Comparison of ENCODE assay signal across 7 mouse cellular contexts in genomic region chr7:25709961-25710360, GRCm38 (mm10). TPM values are rescaled to one million over a fixed set of nuclear protein-coding genes. Genes with fewer than 3 reads are reported as not detected.
DNase-seq lines count a peak whose midpoint lies in the region; ATAC-seq lines count a peak whose summit lies in the region.

No protein-coding gene starts in this region.

- intact Hi-C loops in left cerebral cortex, postnatal 14 days (cut with DNase I): no loop called here

- 0 out of 2 replicates have a peak overlapping the region, but pooled peaks have one; percentile 33 for H3K9ac ChIP-seq in forebrain, embryonic 12.5 days
- H3K9ac ChIP-seq in hindbrain, embryonic 14.5 days: peak overlapping the region; percentile 18

- peak; percentile 53 to 56 for DNase-seq in left cerebral cortex, postnatal 14 days (ENCODE audit: low spot score in 2 of 2)
- no peak for DNase-seq in left cerebral cortex, adult 11 months (ENCODE audit: low spot score)
- DNase-seq in hindbrain, embryonic 14.5 days (ENCODE audit: low spot score): no peak
- DNase-seq in embryo, embryonic 10 days (ENCODE audit: low spot score): no peak
- DNase-seq in thymus, postnatal 4 days: no peak

- H3K4me3 ChIP-seq in forebrain, embryonic 12.5 days (replicated peaks): no peak overlapping the region
- no peak overlapping the region for H3K4me3 ChIP-seq in hindbrain, embryonic 14.5 days (replicated peaks; ENCODE audit: low read length)

- no peak overlapping the region for H3K27ac ChIP-seq in forebrain, embryonic 12.5 days
- H3K27ac ChIP-seq in hindbrain, embryonic 14.5 days: no peak overlapping the region

- H3K4me2 ChIP-seq in forebrain, embryonic 12.5 days: no peak overlapping the region
- H3K4me2 ChIP-seq in hindbrain, embryonic 14.5 days (replicated peaks): 0 out of 2 replicates have a peak overlapping the region, but pooled peaks have one; percentile 9

- peaks cover 36% of the 10 kb centered on the region for H3K36me3 ChIP-seq in forebrain, embryonic 12.5 days (replicated peaks)
- H3K36me3 ChIP-seq in hindbrain, embryonic 14.5 days (replicated peaks; ENCODE audit: control insufficient read depth, insufficient read depth): peaks cover 26% of the 10 kb centered on the region

- 15% methylated on average over 12 of the region's 12 CpGs for WGBS in forebrain, embryonic 12.5 days
- 19% methylated on average over 12 of the region's 12 CpGs for WGBS in hindbrain, embryonic 14.5 days

- H3K4me1 ChIP-seq in forebrain, embryonic 12.5 days: peaks cover 26% of the 10 kb centered on the region
- H3K4me1 ChIP-seq in hindbrain, embryonic 14.5 days (replicated peaks; ENCODE audit: control insufficient read depth, insufficient read depth, low read length): peaks cover 18% of the 10 kb centered on the region

- no peaks in the 10 kb centered on the region for H3K9me3 ChIP-seq in forebrain, embryonic 12.5 days
- no peaks in the 10 kb centered on the region for H3K9me3 ChIP-seq in hindbrain, embryonic 14.5 days (ENCODE audit: control insufficient read depth, low read length)

- no peak for ATAC-seq in forebrain, embryonic 12.5 days (ENCODE audit: low FRiP score)
- 0 out of 2 replicates have a peak, but pooled peaks have one; percentile 4 for ATAC-seq in hindbrain, embryonic 14.5 days (ENCODE audit: low FRiP score)
- 0 out of 2 replicates have a peak, but pooled peaks have one; percentile 2 for ATAC-seq in megakaryocyte progenitor cell, adult 5-6 weeks (replicated peaks; ENCODE audit: poor library complexity)

- H3K27me3 ChIP-seq in forebrain, embryonic 12.5 days: peaks cover 25% of the 10 kb centered on the region; the same call in 1 of the 2 replicates
- H3K27me3 ChIP-seq in hindbrain, embryonic 14.5 days (ENCODE audit: control insufficient read depth, insufficient read depth, low read length): no peaks in the 10 kb centered on the region

RNA-seq across cellular contexts. Expression of gene Ccdc97, which starts 8.9 kb away (rescaled TPM):
- total RNA-seq in left cerebral cortex, postnatal 14 days (2021): 10 to 100 TPM; 56.2 to 56.7 TPM
- 29.0 and 35.7 TPM in 2 replicates for polyA plus RNA-seq in forebrain, embryonic 12.5 days (2016; fragmentation: Nextera tagmentation; extraction: Ambion mirVana)
- polyA plus RNA-seq in hindbrain, embryonic 14.5 days (2014; fragmentation: Nextera tagmentation; extraction: Ambion mirVana): 41.9 and 43.5 TPM in 2 replicates
- total RNA-seq in megakaryocyte progenitor cell, adult 5-6 weeks (2015): 25.1 and 27.4 TPM in 2 replicates
- total RNA-seq in megakaryocyte progenitor cell, adult 5-6 weeks (2017): 10.5 and 18.3 TPM in 2 replicates

RNA-seq across cellular contexts. Expression of gene Tgfb1, which starts 23.2 kb away (rescaled TPM):
- 10 to 100 TPM; 10.9 to 11.1 TPM for total RNA-seq in left cerebral cortex, postnatal 14 days (2021)
- 1.3 and 1.6 TPM in 2 replicates for polyA plus RNA-seq in forebrain, embryonic 12.5 days (2016; fragmentation: Nextera tagmentation; extraction: Ambion mirVana)
- polyA plus RNA-seq in hindbrain, embryonic 14.5 days (2014; fragmentation: Nextera tagmentation; extraction: Ambion mirVana): 0.82 and 1.1 TPM in 2 replicates
- 237 and 286 TPM in 2 replicates for total RNA-seq in megakaryocyte progenitor cell, adult 5-6 weeks (2015)
- 35.7 and 35.8 TPM in 2 replicates for total RNA-seq in megakaryocyte progenitor cell, adult 5-6 weeks (2017)

RNA-seq across cellular contexts. Expression of gene B9d2, which starts 29.4 kb away (rescaled TPM):
- 10 to 100 TPM; 25.5 to 30.1 TPM for total RNA-seq in left cerebral cortex, postnatal 14 days (2021)
- polyA plus RNA-seq in forebrain, embryonic 12.5 days (2016; fragmentation: Nextera tagmentation; extraction: Ambion mirVana): 31.3 and 31.6 TPM in 2 replicates
- polyA plus RNA-seq in hindbrain, embryonic 14.5 days (2014; fragmentation: Nextera tagmentation; extraction: Ambion mirVana): 41.8 and 42.7 TPM in 2 replicates
- total RNA-seq in megakaryocyte progenitor cell, adult 5-6 weeks (2015): 34.4 and 38.7 TPM in 2 replicates
- 38.2 and 39.8 TPM in 2 replicates for total RNA-seq in megakaryocyte progenitor cell, adult 5-6 weeks (2017)

RNA-seq across cellular contexts. Expression of gene Tmem91, which starts 35.0 kb away (rescaled TPM):
- total RNA-seq in left cerebral cortex, postnatal 14 days (2021): 10 to 100 TPM; 40.2 to 48.8 TPM
- polyA plus RNA-seq in forebrain, embryonic 12.5 days (2016; fragmentation: Nextera tagmentation; extraction: Ambion mirVana): 3.2 and 4.0 TPM in 2 replicates
- polyA plus RNA-seq in hindbrain, embryonic 14.5 days (2014; fragmentation: Nextera tagmentation; extraction: Ambion mirVana): 54.1 and 64.8 TPM in 2 replicates
- total RNA-seq in megakaryocyte progenitor cell, adult 5-6 weeks (2015): 0.69 and 1.0 TPM in 2 replicates
- total RNA-seq in megakaryocyte progenitor cell, adult 5-6 weeks (2017): not detected in 2 replicates

RNA-seq across cellular contexts. Expression of gene Hnrnpul1, which starts 44.6 kb away (rescaled TPM):
- 100 to 1,000 TPM; 102 to 103 TPM for total RNA-seq in left cerebral cortex, postnatal 14 days (2021)
- polyA plus RNA-seq in forebrain, embryonic 12.5 days (2016; fragmentation: Nextera tagmentation; extraction: Ambion mirVana): 78.4 and 86.0 TPM in 2 replicates
- 54.7 and 55.2 TPM in 2 replicates for polyA plus RNA-seq in hindbrain, embryonic 14.5 days (2014; fragmentation: Nextera tagmentation; extraction: Ambion mirVana)
- 132 and 135 TPM in 2 replicates for total RNA-seq in megakaryocyte progenitor cell, adult 5-6 weeks (2015)
- total RNA-seq in megakaryocyte progenitor cell, adult 5-6 weeks (2017): 126 and 141 TPM in 2 replicates

Comparison
In these comparisons a context has a peak if more than half of its experiments do, and no peak if none do; other contexts are left out.
1. DNase-seq: peak in left cerebral cortex, postnatal 14 days (2 of 2); none in left cerebral cortex, adult 11 months (single experiment), hindbrain, embryonic 14.5 days (single experiment), embryo, embryonic 10 days (single experiment) and thymus, postnatal 4 days (single experiment).